Mouse (Mus musculus): Measurements from ENCODE around the gene Rdh16.
A peak's percentile ranks its signal among the peaks of the same experiment; 100 is the strongest.
"Not testable (repeated sequence)": the region's sequence is repeated elsewhere in the genome, so short reads cannot be mapped to it uniquely, and the experiment has no call there.

Rdh16 gene

DNA sequence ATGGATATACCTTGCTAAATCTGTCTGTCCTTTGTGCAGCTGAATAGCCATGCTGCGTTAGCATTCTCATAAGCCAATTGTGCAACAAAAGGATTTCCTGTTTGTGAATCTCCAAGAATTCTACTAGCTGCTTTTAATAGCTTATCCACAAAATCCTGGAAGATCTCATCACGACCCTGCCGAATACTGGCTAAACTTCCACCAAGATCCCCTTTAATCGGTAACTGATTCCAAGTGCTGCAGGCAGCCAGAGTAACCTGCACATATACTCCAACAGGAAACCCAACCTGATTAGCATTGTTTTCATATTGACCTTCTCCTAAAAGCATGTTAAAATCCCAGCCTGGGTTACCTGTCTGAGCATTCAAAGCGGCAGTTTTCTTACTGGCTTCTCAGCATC, 34.3 kb downstream of the Rdh16 start:
- DNase-seq = no peak

DNA sequence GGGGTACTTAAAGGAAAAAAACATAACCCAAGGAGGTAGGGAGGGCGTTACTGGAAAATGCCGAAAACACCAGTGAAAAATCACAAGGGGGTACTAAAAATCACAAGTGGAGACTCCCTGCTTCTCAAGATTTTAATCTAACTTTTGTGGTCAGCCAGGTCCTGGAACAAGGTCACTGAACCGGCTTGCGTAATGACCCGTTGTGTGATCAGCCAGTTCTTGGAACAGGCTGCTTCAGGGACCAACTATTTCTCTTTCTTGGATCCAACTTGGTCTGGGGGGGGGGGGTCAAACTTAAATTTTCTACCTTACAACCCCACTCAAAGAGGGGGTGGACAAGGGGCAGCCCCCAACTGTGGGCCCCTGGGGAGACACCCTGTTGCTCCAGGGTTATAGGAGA, 36.8 kb downstream of the Rdh16 start:
- not testable (repeated sequence) for DNase-seq

DNA sequence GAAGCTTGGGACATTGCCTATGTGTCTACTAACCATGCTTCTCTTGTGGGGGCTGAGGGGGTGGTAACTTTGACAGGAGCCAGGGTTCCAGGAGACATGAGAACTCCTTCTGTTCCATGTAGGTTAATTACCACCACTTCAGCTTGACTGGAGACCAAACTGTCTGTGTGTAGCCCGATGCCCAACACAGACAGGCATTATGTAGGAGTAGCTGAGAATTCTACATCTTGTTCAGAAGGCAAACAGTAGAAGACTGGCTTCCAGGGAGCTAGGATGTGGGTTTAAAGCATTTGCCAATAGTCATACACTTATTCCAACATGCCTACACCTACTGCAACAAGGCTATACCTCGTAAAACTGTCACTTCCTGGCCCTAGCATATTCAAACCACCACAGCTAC, 37.6 kb downstream of the Rdh16 start:
- no peak for DNase-seq

- no peak for DNase-seq
These were observed 39.8 kb downstream of the Rdh16 start for GRCm38 (mm10) chr10:127840776-127841175.

- DNase-seq = not testable (repeated sequence)
These were observed 45.0 kb downstream of the Rdh16 start for GRCm38 (mm10) chr10:127845945-127846344.

- DNase-seq = no peak
These were observed 47.1 kb downstream of the Rdh16 start for GRCm38 (mm10) chr10:127848089-127848488.

- DNase-seq = no peak
These were observed 48.7 kb downstream of the Rdh16 start, which contains the start of gene Rdh19 for GRCm38 (mm10) chr10:127849628-127850027. TSS of gene Rdh19 (plus strand) at chr10:127849928.

GRCm38 (mm10) chr10:127856376-127856775, 55.4 kb downstream of the Rdh16 start:
- no peak for DNase-seq

DNA sequence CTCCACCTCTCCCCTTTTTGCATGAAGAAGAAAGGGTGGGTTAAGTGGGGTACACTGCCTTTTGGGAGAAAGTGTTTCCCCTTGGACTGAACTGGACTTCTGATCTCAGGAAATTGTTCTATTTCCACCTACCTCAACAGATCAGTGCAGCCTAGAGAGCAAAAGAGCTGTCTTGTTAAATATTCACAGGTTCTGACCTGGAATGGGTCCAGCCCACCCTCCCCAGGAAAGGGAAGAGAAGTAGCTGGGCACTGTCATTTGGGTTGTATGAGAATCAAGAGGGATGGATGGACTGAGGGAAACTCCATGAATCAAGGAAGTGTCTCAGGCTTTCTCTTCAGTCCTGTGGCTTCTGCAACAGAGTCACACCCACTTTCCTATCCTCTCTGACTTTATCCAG, 64.0 kb downstream of the Rdh16 start:
- no peak for DNase-seq

- no peak for DNase-seq
These were observed 65.3 kb downstream of the Rdh16 start, which contains the start of gene Rdh16f2 for GRCm38 (mm10) chr10:127866232-127866631. TSS of gene Rdh16f2 (plus strand) at chr10:127866474.

DNA sequence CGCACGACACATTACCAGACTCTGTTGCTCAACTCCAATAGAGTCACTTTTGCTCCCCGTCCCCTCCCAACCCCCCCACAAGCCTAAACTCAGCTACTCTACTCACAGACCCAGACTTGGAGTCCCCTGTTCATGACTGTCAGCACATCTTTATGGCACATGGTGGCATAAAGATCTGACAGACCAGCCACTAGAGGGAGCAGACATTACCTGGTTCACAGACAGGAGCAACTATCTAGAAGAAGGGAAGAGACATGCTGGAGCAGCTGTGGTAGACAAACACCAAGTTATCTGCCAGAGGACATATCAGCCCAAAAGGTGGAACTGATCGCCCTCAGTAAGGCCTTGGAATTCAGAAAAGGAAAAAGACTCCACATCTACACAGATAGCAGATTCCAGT, 71.5 kb downstream of the Rdh16 start:
- no peak for DNase-seq

- DNase-seq = peak; percentile 41 to 61
These were observed 76.7 kb downstream of the Rdh16 start for GRCm38 (mm10) chr10:127877681-127878080.

DNA sequence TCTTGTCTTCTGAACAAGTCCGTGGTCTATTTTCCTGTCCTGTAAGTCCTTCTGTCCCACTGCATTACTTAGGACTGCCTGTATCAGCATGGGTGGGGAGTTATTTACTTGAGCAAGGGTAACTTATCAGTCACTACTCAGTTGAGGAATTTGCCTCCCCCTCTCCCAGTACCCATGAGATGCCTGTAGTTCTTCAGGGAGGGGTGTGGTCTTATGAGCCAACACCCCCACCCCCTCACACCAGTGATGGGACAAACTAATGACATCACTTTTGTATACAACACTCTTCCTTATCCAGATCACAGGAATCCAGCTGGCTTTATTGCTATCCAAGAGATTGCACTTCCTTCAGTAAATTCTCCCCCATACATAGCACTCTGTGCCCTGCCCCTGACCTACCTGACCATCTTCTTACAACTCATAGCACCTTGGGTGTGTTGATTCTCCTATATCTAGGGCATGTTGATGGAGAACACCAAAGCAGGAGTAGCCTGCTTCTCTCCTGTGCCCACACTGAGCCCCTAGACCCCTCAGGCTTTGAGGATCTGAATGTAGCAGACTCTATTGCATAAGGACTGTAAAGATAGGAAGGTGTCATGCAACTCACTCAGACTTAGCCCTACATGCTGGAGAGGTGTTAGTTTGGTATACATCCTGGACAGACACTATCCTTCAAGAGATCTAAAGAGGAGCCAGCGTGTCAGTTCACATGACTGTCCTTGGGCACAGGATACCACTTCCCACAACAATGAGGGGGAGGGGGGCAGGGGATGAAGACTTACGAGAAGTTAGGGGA, 77.5 kb downstream of the Rdh16 start:
- DNase-seq = peak; percentile 11 to 29

DNA sequence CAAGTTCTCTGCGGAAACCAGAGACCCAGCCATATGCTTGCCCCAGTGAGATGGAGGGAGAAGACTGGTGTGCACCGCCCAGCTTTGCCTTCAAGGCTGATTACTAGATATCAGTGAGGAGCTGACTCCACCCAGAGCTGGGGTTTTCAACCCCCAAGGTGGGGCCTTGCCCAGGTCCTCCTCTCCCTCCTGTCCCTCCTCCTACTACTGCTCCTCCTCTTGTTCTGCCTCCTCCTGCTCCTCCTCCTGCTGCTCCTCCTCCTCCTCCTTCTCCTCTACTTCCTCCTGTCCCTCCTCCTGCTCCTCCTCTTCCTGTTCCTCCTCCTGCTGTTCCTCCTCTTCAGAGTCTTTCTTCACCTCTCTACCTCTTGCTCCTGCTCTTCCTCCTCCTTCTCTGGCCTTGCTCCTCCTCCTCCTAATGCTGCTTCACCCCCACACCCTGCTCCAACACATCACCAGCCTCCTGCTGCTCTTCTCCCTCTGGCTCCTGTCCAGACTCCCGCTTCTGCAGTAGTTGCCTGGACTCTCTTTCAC, 78.3 kb downstream of the Rdh16 start:
- DNase-seq = no peak

DNA sequence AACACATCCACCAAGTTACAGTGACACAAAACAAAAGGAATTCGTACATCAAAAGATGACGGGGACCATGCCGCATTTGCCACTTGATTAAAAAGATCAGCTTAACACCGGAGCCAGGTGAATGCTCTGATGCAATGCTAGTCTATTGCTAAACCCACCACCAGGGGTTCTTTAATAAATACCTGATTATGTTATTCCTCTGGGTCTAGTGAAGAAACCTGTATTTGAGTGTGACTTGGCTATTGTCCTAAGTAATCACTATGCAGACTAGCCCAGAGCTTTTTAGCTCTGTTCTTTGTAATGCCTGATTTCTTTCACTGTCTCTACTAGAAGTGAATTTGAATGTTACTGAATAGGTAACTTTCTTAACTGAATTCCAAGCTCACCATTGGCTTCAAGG, 80.1 kb downstream of the Rdh16 start:
- DNase-seq = no peak

DNA sequence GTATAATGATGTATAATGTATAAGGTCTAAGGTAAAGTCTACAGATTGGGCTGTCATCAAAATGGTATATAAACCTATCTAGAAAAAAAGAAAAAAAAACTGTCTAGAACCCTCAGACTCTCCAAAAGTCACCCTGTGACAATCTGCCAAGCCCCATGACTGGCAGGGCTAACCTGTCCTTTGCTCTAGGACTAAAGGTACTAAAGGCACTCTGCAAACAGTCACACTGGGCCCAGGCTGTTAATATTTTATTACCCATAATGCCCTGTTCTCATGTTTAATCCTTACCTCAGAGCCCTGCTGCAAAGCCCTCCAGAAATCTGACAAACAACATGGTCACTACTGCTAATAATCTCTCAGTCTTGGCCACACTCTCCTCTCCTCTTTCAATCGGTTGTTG, 85.6 kb downstream of the Rdh16 start:
- no peak for DNase-seq

- no peak for DNase-seq
These were observed 86.0 kb downstream of the Rdh16 start for GRCm38 (mm10) chr10:127886971-127887370.

GRCm38 (mm10) chr10:127888605-127889004, 87.7 kb downstream of the Rdh16 start, which contains the start of gene Rdh7:
TSS of gene Rdh7 (minus strand) at chr10:127888817.
- no peak for DNase-seq

- DNase-seq = no peak
These were observed 90.5 kb downstream of the Rdh16 start for GRCm38 (mm10) chr10:127891481-127891880.

DNA sequence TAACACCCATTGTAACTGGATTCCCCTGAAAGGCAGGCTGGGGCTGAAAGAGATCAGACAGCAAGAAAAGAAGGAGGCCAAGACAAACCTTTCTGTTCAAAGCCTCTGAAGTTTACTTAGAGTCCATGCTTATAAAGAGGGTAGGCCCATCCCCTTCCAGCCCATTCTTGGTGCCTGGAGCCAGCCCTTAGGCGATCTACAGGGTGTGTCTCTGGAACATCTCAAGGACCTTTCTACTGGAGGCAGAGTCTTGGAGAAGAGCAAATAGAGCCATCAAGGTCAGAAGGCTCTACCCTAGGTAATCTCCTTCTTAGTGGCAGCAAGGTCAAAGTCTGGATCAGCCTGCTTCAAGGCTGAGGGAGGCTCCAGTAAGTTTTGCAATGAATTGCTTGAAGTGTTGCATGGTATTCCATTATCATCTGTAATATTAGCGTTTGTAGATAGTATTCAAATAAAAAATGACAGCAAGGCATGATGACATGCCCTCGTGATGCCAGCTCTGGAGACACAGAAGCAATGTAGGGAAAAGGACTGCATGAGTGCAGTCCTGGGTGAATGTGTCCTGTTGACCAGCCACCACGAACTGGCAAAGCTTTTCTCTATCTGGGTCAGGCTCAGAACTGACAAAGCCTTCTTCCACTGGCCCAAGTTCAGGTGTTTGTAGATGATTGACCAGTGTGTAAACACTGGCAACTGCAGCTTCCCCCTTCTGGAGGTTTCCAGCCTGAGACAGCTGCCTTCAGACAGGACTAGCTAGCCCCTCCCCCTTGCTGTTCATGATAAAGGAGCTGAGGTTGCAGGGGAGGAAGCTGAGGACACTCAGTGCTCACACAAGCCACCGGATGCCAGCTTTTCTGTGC, 92.4 kb downstream of the Rdh16 start:
- DNase-seq = peak; percentile 33 to 50
